Mouse (Mus musculus) heart, adult 2 months (tissue): ENCODE data around the gene Marcks.

Experiments used
- CTCF ChIP-seq: fragments of 200-600 bp; IDR thresholded peaks from 2 replicates; pipeline ENCODE4 v1.8.1; 2022; ENCODE audit warnings: antibody characterized with exemption, mild to moderate bottlenecking, moderate library complexity
- POLR2A ChIP-seq: fragments of 200-500 bp; IDR thresholded peaks from 2 replicates; pipeline ENCODE4 v1.6.1; 2011; ENCODE audit warnings: mild to moderate bottlenecking, low read depth, low read length, control low read depth; ENCODE audit not compliant: insufficient read depth

GRCm38 (mm10) chr10:37096529-37096928, 42.2 kb downstream of the Marcks start:
- TF ChIP-seq CTCF (no peak), POLR2A (no peak)
